Mouse (Mus musculus) heart, adult 18-20 months (tissue): ENCODE data around the gene Vmn1r135. TPM values are rescaled to one million over a fixed set of nuclear protein-coding genes. Genes with fewer than 3 reads are reported as not detected.
"Not testable (repeated sequence)": the region's sequence is repeated elsewhere in the genome, so short reads cannot be mapped to it uniquely, and the experiment has no call there.

Source experiments
- DNase-seq, 2 experiments: peaks; one replicate each; pipeline ENCODE4 v3.0.0; 2021 to 2022; ENCODE audit warnings: mixed read lengths in 1 of 2
- long read RNA-seq, 2 experiments: library from polyadenylated mRNA; stranded (forward); transcript quantifications; one replicate each; pipeline ENCODE4 v2.0.0; 2021
- total RNA-seq, 2 experiments: library from RNA; stranded (reverse); gene quantifications; 2 replicates each; pipeline ENCODE4 v1.2.3; 2021

Gene Vmn1r135
- not detected for total RNA-seq
- long read RNA-seq, experiment 1, result 0 reads
- long read RNA-seq, experiment 2, result 0 reads

DNA sequence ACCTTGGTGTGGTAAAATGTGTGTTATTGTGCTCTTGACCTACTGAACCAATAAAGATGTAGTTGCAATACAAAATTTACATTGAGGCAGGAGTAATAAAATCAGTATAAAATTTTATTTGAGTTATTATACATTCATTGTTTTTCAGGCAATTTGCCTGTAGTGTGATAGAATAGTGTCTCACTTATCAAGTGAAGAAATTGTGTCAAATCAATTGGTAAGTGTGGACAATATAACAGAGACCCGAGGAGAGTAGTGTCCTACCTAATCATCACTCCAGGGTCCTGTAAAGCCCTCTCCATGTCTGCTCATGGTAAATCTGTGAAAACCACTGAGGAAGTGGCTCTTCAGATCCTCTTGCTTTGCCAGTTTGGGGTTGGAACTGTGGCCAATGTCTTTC lies at the start of gene Vmn1r135:
Gene Vmn1r135, plus strand, starts transcription at position 301 of the 400 bp plus-strand sequence.
- DNase-seq, result not testable (repeated sequence)

DNA sequence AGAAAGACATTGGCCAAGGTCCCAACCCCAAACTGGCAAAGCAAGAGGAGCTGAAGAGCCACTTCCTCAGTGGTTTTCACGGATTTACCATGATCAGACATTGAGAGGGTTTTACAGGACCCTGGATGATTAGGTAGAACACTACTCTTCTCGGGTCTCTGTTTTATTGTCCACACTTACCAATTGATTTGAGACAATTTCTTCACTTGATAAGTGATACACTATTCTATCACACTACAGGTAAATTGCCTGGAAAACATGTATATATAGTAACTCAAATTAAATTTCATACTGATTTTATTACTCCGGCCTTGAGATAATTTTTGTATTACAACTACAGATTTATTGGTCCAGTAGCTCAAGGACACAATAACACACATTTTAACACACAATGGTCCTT lies 35.5 kb upstream of the Vmn1r135 start, which contains the start of gene Gm4177:
Gene Gm4177, minus strand, starts transcription at position 101 of the 400 bp plus-strand sequence.
- DNase-seq, result not testable (repeated sequence)

DNA sequence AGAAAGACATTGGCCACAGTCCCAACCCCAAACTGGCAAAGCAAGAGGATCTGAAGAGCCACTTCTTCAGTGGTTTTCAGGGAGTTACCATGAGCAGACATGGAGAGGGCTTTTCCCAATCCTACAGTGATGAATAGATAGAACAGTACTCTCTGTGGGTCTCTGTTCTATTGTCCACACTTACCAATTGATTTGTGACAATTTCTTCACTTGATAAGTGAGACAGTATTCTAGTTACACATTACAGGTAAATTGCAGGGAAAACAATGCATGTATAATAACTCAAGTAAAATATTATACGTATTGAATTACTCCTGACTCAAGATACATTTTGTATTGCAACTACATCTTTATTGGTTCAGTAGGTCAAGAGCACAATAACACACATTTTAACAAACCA lies 12.0 kb downstream of the Vmn1r135 start, which contains the start of gene Gm5725:
Gene Gm5725, minus strand, starts transcription at position 101 of the 400 bp plus-strand sequence.
- not testable (repeated sequence) for DNase-seq

Other genes with a start within 250 kb of the Vmn1r135 start
- gene Vmn1r132, start 218.3 kb upstream of the Vmn1r135 start, total RNA-seq, result not detected
- not detected for gene Gm4175, start 70.9 kb upstream of the Vmn1r135 start, total RNA-seq
- not detected for gene Gm4177, start 35.6 kb upstream of the Vmn1r135 start, total RNA-seq
- not detected for gene Gm5725, start 11.9 kb downstream of the Vmn1r135 start, total RNA-seq
- not detected for gene Gm5891, start 88.9 kb downstream of the Vmn1r135 start, total RNA-seq
- not detected for gene Vmn1r137, start 162.2 kb downstream of the Vmn1r135 start, total RNA-seq
- not detected for gene Vmn1r138, start 196.5 kb downstream of the Vmn1r135 start, total RNA-seq
- gene Gm6176, start 224.0 kb downstream of the Vmn1r135 start, total RNA-seq, result not detected
- not detected for gene Vmn1r139, start 236.7 kb downstream of the Vmn1r135 start, total RNA-seq